Mouse (Mus musculus) left cerebral cortex, adult 8-10 months (tissue): ENCODE measurements around the gene Asf1b. TPM values are rescaled to one million over a fixed set of nuclear protein-coding genes. Genes with fewer than 3 reads are reported as not detected.

Source experiments
- DNase-seq, 2 experiments: peaks; one replicate each; pipeline ENCODE4 v3.0.0; 2022; ENCODE audit warnings: low spot score in 2 of 2
- total RNA-seq, 4 experiments: library from RNA; stranded (reverse); gene quantifications; 2 replicates each; pipeline ENCODE4 v1.2.4; 2022

Gene Asf1b
- total RNA-seq: 1 to 10 TPM in 3 of 4 experiments, under 1 TPM in 1; 0.83 to 1.1 (median 1.0) TPM

- DNase-seq: peak; percentile 91 to 99
Measured at GRCm38 (mm10) chr8:83955106-83955957, at the start of gene Asf1b, which contains the start of gene Gm10644. Gene Asf1b (plus strand): TSS chr8:83955507. Gene Gm10644 (minus strand): TSS chr8:83955205.

- DNase-seq: no peak
Measured at GRCm38 (mm10) chr8:83908583-83908982, 46.7 kb upstream of the Asf1b start.

- peak in 1 of 2 experiments; percentile 66 for DNase-seq
Measured at GRCm38 (mm10) chr8:83909311-83909710, 46.0 kb upstream of the Asf1b start.

GRCm38 (mm10) chr8:83911809-83912731 lies 43.2 kb upstream of the Asf1b start:
- DNase-seq: no peak

- no peak for DNase-seq
Measured at GRCm38 (mm10) chr8:83914232-83914631, 41.1 kb upstream of the Asf1b start.

- DNase-seq: no peak
Measured at GRCm38 (mm10) chr8:83914860-83915259, 40.4 kb upstream of the Asf1b start.

GRCm38 (mm10) chr8:83916015-83916414 lies 39.3 kb upstream of the Asf1b start:
- DNase-seq: peak in 1 of 2 experiments; percentile 66

GRCm38 (mm10) chr8:83917566-83917965 lies 37.7 kb upstream of the Asf1b start:
- DNase-seq: no peak

GRCm38 (mm10) chr8:83921558-83921957 lies 33.7 kb upstream of the Asf1b start:
- peak; percentile 62 to 72 for DNase-seq

- no peak for DNase-seq
Measured at GRCm38 (mm10) chr8:83922727-83923126, 32.6 kb upstream of the Asf1b start.

- no peak for DNase-seq
Measured at GRCm38 (mm10) chr8:83924585-83924984, 30.7 kb upstream of the Asf1b start.

- no peak for DNase-seq
Measured at GRCm38 (mm10) chr8:83926266-83926665, 29.0 kb upstream of the Asf1b start.

- DNase-seq: no peak
Measured at GRCm38 (mm10) chr8:83934222-83934621, 21.1 kb upstream of the Asf1b start.

GRCm38 (mm10) chr8:83934994-83935393 lies 20.3 kb upstream of the Asf1b start:
- DNase-seq: no peak

- no peak for DNase-seq
Measured at GRCm38 (mm10) chr8:83935435-83935834, 19.9 kb upstream of the Asf1b start.

- no peak for DNase-seq
Measured at GRCm38 (mm10) chr8:83937645-83938044, 17.7 kb upstream of the Asf1b start.

GRCm38 (mm10) chr8:83938330-83938729 lies 17.0 kb upstream of the Asf1b start:
- DNase-seq: no peak

- peak in 1 of 2 experiments; percentile 5 for DNase-seq
Measured at GRCm38 (mm10) chr8:83941066-83941677, 14.1 kb upstream of the Asf1b start.

- no peak for DNase-seq
Measured at GRCm38 (mm10) chr8:83942446-83942845, 12.9 kb upstream of the Asf1b start.

- DNase-seq: no peak
Measured at GRCm38 (mm10) chr8:83945540-83945939, 9.8 kb upstream of the Asf1b start.

GRCm38 (mm10) chr8:83954749-83955105 lies 580 bp upstream of the Asf1b start:
- DNase-seq: no peak

GRCm38 (mm10) chr8:83955958-83956218 lies 581 bp downstream of the Asf1b start:
- no peak for DNase-seq
